26 mouse cellular contexts compared by ENCODE assay signal in the genomic region with DNA sequence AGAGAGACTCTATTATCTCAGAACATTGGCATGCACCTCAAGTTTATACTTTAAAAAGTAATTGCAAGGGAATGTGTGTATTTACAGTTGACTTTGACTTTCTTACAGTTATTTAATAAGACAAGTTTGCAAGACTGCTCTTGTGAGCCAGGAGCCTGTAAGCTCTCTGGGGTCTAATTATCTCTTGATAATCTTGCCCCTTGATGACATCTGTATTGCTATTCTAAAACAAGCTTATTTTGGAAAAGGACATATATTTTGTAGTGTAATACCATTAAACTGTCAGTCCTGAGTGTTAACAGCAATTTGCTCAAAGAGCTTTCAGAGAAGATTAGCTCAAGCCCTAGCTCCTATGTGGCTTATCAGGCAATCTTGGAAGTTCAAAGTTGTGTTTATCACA.
DNase-seq lines count a peak whose midpoint lies in the region; ATAC-seq and TF ChIP-seq lines count a peak whose summit lies in the region.
"Had no signal": no experiment of that assay in that cellular context is flagged by ENCODE, and none has a peak within 500 bp of the region (broad histone marks: within the 10 kb centered on the region; RNA-seq: fewer than 3 reads in every experiment).

No protein-coding gene starts in this region.

- TF ChIP-seq CTCF in Patski (IDR thresholded peaks at IDR 0.05), result no peak

- no peak overlapping the region for H3K4me3 ChIP-seq in kidney, embryonic 16.5 days (ENCODE audit: low read length)
- H3K4me3 ChIP-seq in myocyte, result no peak overlapping the region
- no peak overlapping the region for H3K4me3 ChIP-seq in midbrain, embryonic 14.5 days (replicated peaks; ENCODE audit: low read depth, low read length)
- H3K4me3 ChIP-seq: forebrain, embryonic 10.5 days; forebrain, embryonic 15.5 days; heart, embryonic 13.5 days; liver, embryonic 15.5 days; lung, embryonic 15.5 days; midbrain, embryonic 12.5 days; stomach, embryonic 15.5 days had no signal

- in situ Hi-C loops in Patski (cut with MboI; ENCODE audit: low pct_unique_long_range_greater_than_20kb), result no loop called here

- H3K79me2 ChIP-seq in myocyte (ENCODE audit: control insufficient read depth, insufficient read depth), result no peaks in the 10 kb centered on the region

- no peaks in the 10 kb centered on the region for H3K36me3 ChIP-seq in kidney, embryonic 16.5 days (ENCODE audit: insufficient read depth, low read length)
- no peaks in the 10 kb centered on the region for H3K36me3 ChIP-seq in myocyte (ENCODE audit: control insufficient read depth, insufficient read depth)
- H3K36me3 ChIP-seq in midbrain, embryonic 14.5 days (ENCODE audit: control insufficient read depth, insufficient read depth, low read length), result no peaks in the 10 kb centered on the region
- H3K36me3 ChIP-seq: forebrain, embryonic 10.5 days; forebrain, embryonic 15.5 days; G1E; heart, embryonic 13.5 days; liver, embryonic 15.5 days; lung, embryonic 15.5 days; midbrain, embryonic 12.5 days; stomach, embryonic 15.5 days had no signal

- DNase-seq in embryo, embryonic 11 days, result peak; percentile 5
- no peak for DNase-seq in embryo, embryonic 10.5 days (ENCODE audit: low spot score)
- DNase-seq in kidney, postnatal 36 days, result no peak
- DNase-seq in Patski (ENCODE audit: low read depth, low spot score), result no peak
- DNase-seq in midbrain, embryonic 14.5 days, result no peak
- DNase-seq: adrenal gland, postnatal 14 days; cerebellum, adult 11 months; cerebellum, adult 9-11 months; heart, postnatal 10 days; kidney, adult 18-20 months; layer of hippocampus, postnatal 36 days; left cerebral cortex, postnatal 4 days; lung, postnatal 36 days; right cerebral cortex, postnatal 25 days; thymus, postnatal 14 days had no signal

- ATAC-seq in kidney, embryonic 16.5 days (ENCODE audit: low FRiP score, low TSS enrichment), result peak; percentile 63; the same call in 1 of the 2 replicates
- ATAC-seq in Patski, result peak; percentile 29
- ATAC-seq in midbrain, embryonic 14.5 days (ENCODE audit: low FRiP score, low TSS enrichment), result no peak
- ATAC-seq: forebrain, embryonic 15.5 days; hindbrain, embryonic 16.5 days had no signal

- no peaks in the 10 kb centered on the region for H3K9me3 ChIP-seq in kidney, embryonic 16.5 days (ENCODE audit: low read length)
- no peaks in the 10 kb centered on the region for H3K9me3 ChIP-seq in midbrain, embryonic 14.5 days (ENCODE audit: control insufficient read depth, low read length)
- H3K9me3 ChIP-seq: forebrain, embryonic 10.5 days; forebrain, embryonic 15.5 days; G1E; heart, embryonic 13.5 days; liver, embryonic 15.5 days; lung, embryonic 15.5 days; midbrain, embryonic 12.5 days; stomach, embryonic 15.5 days had no signal

- H3K9ac ChIP-seq in kidney, embryonic 16.5 days (replicated peaks; ENCODE audit: low read length), result no peak overlapping the region
- H3K9ac ChIP-seq in midbrain, embryonic 14.5 days (replicated peaks; ENCODE audit: low read length), result no peak overlapping the region
- H3K9ac ChIP-seq: forebrain, embryonic 15.5 days; heart, embryonic 13.5 days; liver, embryonic 15.5 days; lung, embryonic 15.5 days; midbrain, embryonic 12.5 days; stomach, embryonic 15.5 days had no signal

- POLR2A ChIA-PET in Patski (lab: Charles Lee), result interaction anchor here (0.7 kb wide), 1 partner anchor 212 kb away, joined by 3 read pairs; no protein-coding TSS in a partner anchor

- no peak overlapping the region for H3ac ChIP-seq in myocyte (ENCODE audit: control insufficient read depth, insufficient read length)

- H3K4me2 ChIP-seq in kidney, embryonic 16.5 days (replicated peaks; ENCODE audit: low read depth, low read length), result no peak overlapping the region
- H3K4me2 ChIP-seq in myocyte (ENCODE audit: low read depth), result peak overlapping the region; percentile 14
- H3K4me2 ChIP-seq in midbrain, embryonic 14.5 days (ENCODE audit: low read length), result no peak overlapping the region
- H3K4me2 ChIP-seq: forebrain, embryonic 15.5 days; heart, embryonic 13.5 days; liver, embryonic 15.5 days; lung, embryonic 15.5 days; midbrain, embryonic 12.5 days; stomach, embryonic 15.5 days had no signal

- CTCF ChIA-PET in Patski (lab: Charles Lee), result interaction anchor here (1.0 to 1.1 kb wide), 3 partner anchors 10 to 23 kb away, joined by 3 to 4 read pairs (median 4); no protein-coding TSS in a partner anchor

- H3K27me3 ChIP-seq in kidney, embryonic 16.5 days (ENCODE audit: insufficient read depth, low read length), result no peaks in the 10 kb centered on the region
- H3K27me3 ChIP-seq in Patski, result no peaks in the 10 kb centered on the region
- no peaks in the 10 kb centered on the region for H3K27me3 ChIP-seq in myocyte (ENCODE audit: control insufficient read depth, insufficient read depth, insufficient read length)
- H3K27me3 ChIP-seq in midbrain, embryonic 14.5 days (ENCODE audit: control insufficient read depth, insufficient read depth, low read length), result no peaks in the 10 kb centered on the region
- H3K27me3 ChIP-seq: forebrain, embryonic 15.5 days; heart, embryonic 13.5 days; liver, embryonic 15.5 days; lung, embryonic 15.5 days; midbrain, embryonic 12.5 days; stomach, embryonic 15.5 days had no signal

- TF ChIP-seq POLR2A in myocyte (IDR thresholded peaks at IDR 0.05; ENCODE audit: insufficient read length, low read depth), result no peak

- no peak overlapping the region for H3K27ac ChIP-seq in kidney, embryonic 16.5 days (ENCODE audit: low read length)
- H3K27ac ChIP-seq in midbrain, embryonic 14.5 days (replicated peaks; ENCODE audit: low read depth, low read length), result no peak overlapping the region
- H3K27ac ChIP-seq: forebrain, embryonic 10.5 days; forebrain, embryonic 15.5 days; heart, embryonic 13.5 days; liver, embryonic 15.5 days; lung, embryonic 15.5 days; midbrain, embryonic 12.5 days; stomach, embryonic 15.5 days had no signal

- H3K4me1 ChIP-seq in kidney, embryonic 16.5 days (ENCODE audit: insufficient read depth, low read length), result no peaks in the 10 kb centered on the region
- no peaks in the 10 kb centered on the region for H3K4me1 ChIP-seq in midbrain, embryonic 14.5 days (ENCODE audit: control insufficient read depth, insufficient read depth, low read length)
- H3K4me1 ChIP-seq: forebrain, embryonic 10.5 days; forebrain, embryonic 15.5 days; liver, embryonic 15.5 days; midbrain, embryonic 12.5 days; stomach, embryonic 15.5 days had no signal

TF ChIP-seq in myocyte, 11 proteins besides CTCF, POLR2A, EP300 and RAD21:
- TF ChIP-seq MAX (IDR thresholded peaks at IDR 0.05; ENCODE audit: low read depth), result no peak
- TF ChIP-seq TCF3 (IDR thresholded peaks at IDR 0.05; ENCODE audit: insufficient read length, low read depth), result no peak
- TF ChIP-seq MYOD1 (IDR thresholded peaks at IDR 0.05; ENCODE audit: control insufficient read depth in 1 of 3, insufficient read length in 2 of 3, low read depth in 2 of 3), result no peak
- no peak for TF ChIP-seq REST (IDR thresholded peaks at IDR 0.05; ENCODE audit: insufficient read depth, insufficient read length)
- no peak for TF ChIP-seq TCF12 (IDR thresholded peaks at IDR 0.05; ENCODE audit: insufficient read depth, poor library complexity, severe bottlenecking)
- TF ChIP-seq E2F4 (IDR thresholded peaks at IDR 0.05; ENCODE audit: insufficient read depth), result no peak
- no peak for TF ChIP-seq CEBPB (IDR thresholded peaks at IDR 0.05; ENCODE audit: insufficient read depth, poor library complexity, severe bottlenecking)
- TF ChIP-seq MYOG (IDR thresholded peaks at IDR 0.05; ENCODE audit: control insufficient read depth in 1 of 3, insufficient read depth in 1 of 3, insufficient read length in 2 of 3, low read depth in 2 of 3), result no peak
- TF ChIP-seq SRF (IDR thresholded peaks at IDR 0.05; ENCODE audit: control insufficient read depth, insufficient read length, low read depth), result no peak
- TF ChIP-seq USF1 (IDR thresholded peaks at IDR 0.05; ENCODE audit: low read depth), result no peak
